Mouse (Mus musculus) sigmoid colon, adult 10 weeks (tissue): ENCODE data around the gene Gm45062. TPM values are rescaled to one million over a fixed set of nuclear protein-coding genes. Genes with fewer than 3 reads are reported as not detected.

Experiments
- polyA plus RNA-seq: library from polyadenylated mRNA; stranded (reverse); fragments of 350-450 nt; fragmentation: Illumina TruSeq; extraction: RNeasy Lipid Tissue Mini Kit (QIAGEN cat#74804); gene quantifications from one replicate; pipeline ENCODE4 v1.2.3, GENCODE M21; 2014; ENCODE audit warnings: low read depth, low replicate concordance

The Gm45062 gene
- 33.7 TPM for polyA plus RNA-seq

GRCm38 (mm10) chr6:8259004-8259666, at the start of gene Gm45062, which contains the start of the genes Rpa3 and Umad1:
TSS of gene Gm45062 (plus strand) at chr6:8259450.
TSS of gene Rpa3 (minus strand) at chr6:8259173.
TSS of gene Umad1 (plus strand) at chr6:8259288.

GRCm38 (mm10) chr6:8509551-8509950, 250.3 kb downstream of the Gm45062 start, which contains the start of gene Glcci1:
TSS of gene Glcci1 (plus strand) at chr6:8509600.

Other genes starting within 250 kb of the Gm45062 start
- gene Col28a1, start 66.8 kb upstream of the Gm45062 start, polyA plus RNA-seq: 5.4 TPM
- gene Mios, start 50.2 kb upstream of the Gm45062 start, polyA plus RNA-seq: 35.2 TPM
- 111 TPM for gene Rpa3, start 277 bp upstream of the Gm45062 start, polyA plus RNA-seq
- gene Umad1, start 162 bp upstream of the Gm45062 start, polyA plus RNA-seq: 70.8 TPM